Mouse (Mus musculus) forebrain, embryonic 15.5 days (tissue): ENCODE data around the gene C1galt1c1. TPM values are rescaled to one million over a fixed set of nuclear protein-coding genes. Genes with fewer than 3 reads are reported as not detected.

ENCODE experiments used
- ATAC-seq: fragments of 200-750 bp; cut with Nextera tagmentation; replicated peaks from 2 replicates; pipeline ENCODE4 v1.8.0; 2017; ENCODE audit warnings: mild to moderate bottlenecking, moderate TSS enrichment, moderate library complexity
- H3K27ac ChIP-seq: fragments of 300-500 bp; sonication (generic); replicated peaks from 2 replicates; pipeline ENCODE4 v1.5.1; 2015; ENCODE audit warnings: mild to moderate bottlenecking, inconsistent platforms
- H3K27me3 ChIP-seq: fragments of 300-500 bp; sonication (generic); 2 replicates; pipeline ENCODE4 v1.6.1; 2015; ENCODE audit warnings: inconsistent platforms
- H3K36me3 ChIP-seq: fragments of 300-500 bp; sonication (generic); 2 replicates; pipeline ENCODE4 v1.6.1; 2015; ENCODE audit warnings: mild to moderate bottlenecking, inconsistent platforms
- H3K4me1 ChIP-seq: fragments of 300-500 bp; sonication (generic); 2 replicates; pipeline ENCODE4 v1.6.1; 2015; ENCODE audit warnings: inconsistent platforms
- H3K4me2 ChIP-seq: fragments of 300-500 bp; sonication (generic); replicated peaks from 2 replicates; pipeline ENCODE4 v1.6.1; 2015; ENCODE audit warnings: mild to moderate bottlenecking, inconsistent platforms
- H3K4me3 ChIP-seq: fragments of 300-500 bp; sonication (generic); 2 replicates; pipeline ENCODE4 v1.5.1; 2015; ENCODE audit warnings: mild to moderate bottlenecking, inconsistent platforms
- H3K9ac ChIP-seq: fragments of 300-500 bp; sonication (generic); replicated peaks from 2 replicates; pipeline ENCODE4 v1.6.1; 2015; ENCODE audit warnings: mild to moderate bottlenecking, inconsistent platforms
- H3K9me3 ChIP-seq: fragments of 300-500 bp; sonication (generic); 2 replicates; pipeline ENCODE4 v1.6.1; 2016; ENCODE audit warnings: inconsistent platforms
- WGBS: fragments of 180-500 bp; shearing (Covaris S2); methylation state at CpG from one replicate; pipeline ENCODE4 v1.1.7; 2015; ENCODE audit warnings: mixed read lengths; 5-methylcytosine and 5-hydroxymethylcytosine counted together
- polyA plus RNA-seq: library from polyadenylated mRNA; unstranded; fragments of >200 nt; fragmentation: Nextera tagmentation; extraction: Ambion mirVana; gene quantifications from 2 replicates; pipeline ENCODE4 v1.2.1, GENCODE M21; 2015

Gene C1galt1c1
- polyA plus RNA-seq, 1 experiment from 2014 or later = 26.7 TPM

DNA sequence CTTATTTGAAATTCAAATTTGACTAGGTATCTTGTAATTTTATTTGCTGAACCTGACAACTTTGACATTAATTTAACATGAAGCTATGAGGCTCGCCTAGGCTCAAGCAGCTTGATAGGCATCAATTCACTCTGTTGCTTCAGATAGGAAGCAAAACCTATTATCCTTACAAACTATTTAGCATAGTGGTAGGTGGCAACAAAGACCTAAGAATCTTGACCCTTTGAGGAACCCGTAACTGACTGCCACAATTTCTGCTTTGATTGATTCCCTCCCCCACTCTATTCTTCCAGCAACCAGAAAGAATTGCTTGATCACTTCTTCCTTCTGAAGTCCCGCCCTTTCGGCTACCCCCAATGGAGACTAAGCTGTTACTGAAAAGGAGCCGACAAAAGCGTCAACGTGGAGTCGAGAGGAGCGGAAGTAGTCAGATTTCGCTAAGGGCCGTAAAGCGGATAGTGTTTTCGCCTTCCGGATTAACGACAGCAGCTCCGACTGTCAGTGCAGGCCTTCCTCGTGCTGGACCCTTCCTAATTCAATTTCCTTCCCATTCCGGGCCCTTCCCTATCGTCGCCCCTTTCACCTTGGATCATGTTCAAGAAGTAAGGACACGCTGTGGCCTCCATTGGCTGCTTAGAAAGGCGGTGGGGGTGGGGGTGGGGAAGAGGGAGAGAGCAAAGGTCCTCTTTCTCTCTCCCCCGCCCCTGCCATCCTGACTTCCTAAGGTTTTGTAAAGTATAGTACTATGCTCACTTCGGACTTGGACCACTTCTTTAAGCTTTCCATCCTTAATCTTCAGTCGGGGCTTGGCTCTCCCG lies 34.5 kb downstream of the C1galt1c1 start, which contains the start of gene Mcts1:
Gene Mcts1 (plus strand): TSS at position 402 of the 818 bp plus-strand sequence.
- peak; percentile 95 for ATAC-seq
- Histone ChIP-seq H3K4me1 (no peaks in the 10 kb centered on the region), H3K27ac (peak within 1 kb of the TSS; percentile 84), H3K9me3 (no peaks in the 10 kb centered on the region), H3K4me3 (peak within 1 kb of the TSS; percentile 50), H3K27me3 (no peaks in the 10 kb centered on the region), H3K36me3 (no peaks in the 10 kb centered on the region), H3K9ac (peak within 1 kb of the TSS; percentile 59), H3K4me2 (peak within 1 kb of the TSS; percentile 54)
- 14% methylated on average over 26 of the region's 26 CpGs for WGBS

DNA sequence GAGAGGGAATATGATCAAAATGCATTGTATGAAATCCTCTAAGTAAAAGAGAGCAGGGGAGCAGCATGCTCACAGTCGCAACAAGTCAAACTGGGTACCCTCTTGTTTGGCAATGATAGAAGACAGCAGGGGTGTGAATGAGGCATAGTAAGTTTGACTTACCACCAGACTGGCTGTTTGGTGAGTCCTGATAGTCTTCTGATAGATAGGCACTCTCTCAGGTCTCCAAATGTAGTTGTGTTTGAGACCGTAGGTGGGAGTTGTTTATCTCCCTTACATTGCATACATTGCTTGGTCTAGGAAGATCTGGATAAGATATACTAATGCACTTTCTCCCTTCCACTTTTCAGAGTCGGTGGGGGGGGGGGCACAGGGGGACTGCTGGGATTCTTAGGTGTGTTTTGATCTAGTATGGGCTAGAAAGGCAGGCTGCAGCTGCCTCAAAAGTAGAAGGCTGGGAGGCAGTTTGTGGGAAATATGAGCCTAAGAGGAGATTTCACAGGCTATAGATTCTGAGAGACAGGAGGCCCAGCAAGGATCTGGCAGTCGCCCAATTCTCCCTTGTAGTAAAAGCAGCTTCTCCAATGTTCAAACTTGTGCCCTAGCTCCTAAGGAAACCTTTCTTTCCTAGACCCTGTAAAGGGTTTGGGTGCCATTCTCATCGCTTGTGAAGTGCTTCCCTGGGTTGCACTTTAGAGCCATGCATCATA lies 41.6 kb downstream of the C1galt1c1 start:
- 68% methylated on average over 5 of the region's 5 CpGs for WGBS

DNA sequence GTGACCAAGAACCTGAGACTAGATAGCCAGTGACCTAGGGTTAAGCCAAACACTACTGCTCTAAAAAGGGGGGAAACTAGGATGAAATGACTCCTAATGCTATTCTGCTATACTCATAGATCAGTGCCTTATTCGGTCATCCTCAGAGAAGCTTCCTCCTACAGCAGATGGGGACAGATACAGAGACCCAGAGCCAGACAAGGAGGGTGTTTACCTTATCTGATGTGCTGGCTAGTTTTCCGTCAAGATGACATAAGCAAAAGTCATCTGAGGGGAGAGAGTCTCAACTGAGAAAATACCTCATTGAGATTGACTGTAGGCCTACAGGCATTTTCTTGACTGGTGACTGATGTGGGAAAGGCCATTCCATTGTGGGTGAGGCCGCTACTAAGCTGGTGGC lies 43.1 kb downstream of the C1galt1c1 start:
- no peak for ATAC-seq
- 96% methylated on average over 3 of the region's 3 CpGs for WGBS
- no peak overlapping the region for H3K4me2 ChIP-seq

More for the DNA sequence above, 41.6 kb downstream of the C1galt1c1 start:
- Histone ChIP-seq H3K9ac (no peak overlapping the region), H3K4me2 (no peak overlapping the region), H3K9me3 (no peaks in the 10 kb centered on the region), H3K27ac (no peak overlapping the region), H3K27me3 (no peaks in the 10 kb centered on the region), H3K36me3 (no peaks in the 10 kb centered on the region), H3K4me3 (no peak overlapping the region), H3K4me1 (no peaks in the 10 kb centered on the region)
- ATAC-seq = no peak

DNA sequence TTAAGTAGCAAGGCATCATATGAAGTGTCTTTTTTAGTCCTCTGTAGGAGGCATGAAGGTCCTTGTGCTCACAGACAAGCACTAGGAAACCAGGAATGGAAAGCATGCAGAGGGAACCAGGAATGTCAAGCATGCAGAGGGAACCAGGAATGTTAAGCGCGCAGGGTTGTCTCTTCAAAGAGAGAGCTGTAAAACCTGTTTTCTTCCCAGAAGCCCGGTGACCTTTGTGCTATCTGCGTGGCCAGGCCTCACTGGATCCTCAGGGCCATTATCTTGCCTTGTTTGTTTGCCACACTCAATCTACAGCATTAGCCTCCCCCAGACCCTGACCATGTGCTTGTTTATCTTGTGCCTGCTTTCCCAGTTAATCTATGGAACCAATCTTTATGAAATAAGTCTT lies 45.1 kb downstream of the C1galt1c1 start:
- H3K4me3 ChIP-seq = no peak overlapping the region
- H3K9ac ChIP-seq = no peak overlapping the region
- no peak overlapping the region for H3K27ac ChIP-seq
- WGBS = 63% methylated on average over 4 of the region's 4 CpGs
- no peaks in the 10 kb centered on the region for H3K27me3 ChIP-seq
- H3K9me3 ChIP-seq = no peaks in the 10 kb centered on the region
- no peak for ATAC-seq
- no peaks in the 10 kb centered on the region for H3K4me1 ChIP-seq
- no peak overlapping the region for H3K4me2 ChIP-seq
- H3K36me3 ChIP-seq = no peaks in the 10 kb centered on the region

More for the DNA sequence above, 43.1 kb downstream of the C1galt1c1 start:
- Histone ChIP-seq H3K36me3 (no peaks in the 10 kb centered on the region), H3K9me3 (no peaks in the 10 kb centered on the region), H3K4me3 (no peak overlapping the region), H3K27me3 (no peaks in the 10 kb centered on the region), H3K27ac (no peak overlapping the region), H3K4me1 (no peaks in the 10 kb centered on the region), H3K9ac (no peak overlapping the region)

DNA sequence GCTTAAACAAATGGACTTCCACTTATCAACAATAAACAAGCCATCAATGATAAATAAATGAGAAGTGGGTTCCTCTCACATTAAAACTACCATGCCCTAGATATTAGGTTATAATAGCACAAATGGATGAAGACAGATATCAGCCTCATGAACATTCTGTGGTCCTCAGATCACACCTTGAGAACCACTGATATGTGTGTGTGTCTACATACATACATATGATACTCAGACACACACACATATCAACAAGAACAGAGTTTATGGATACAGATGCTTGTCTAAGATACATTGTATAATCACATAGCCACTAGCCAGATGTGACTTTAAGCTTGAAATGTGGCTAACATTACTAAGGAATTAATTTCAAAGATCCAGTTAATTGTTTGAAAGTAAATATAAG lies 51.6 kb downstream of the C1galt1c1 start:
- Histone ChIP-seq H3K4me2 (no peak overlapping the region), H3K4me1 (no peaks in the 10 kb centered on the region), H3K27ac (no peak overlapping the region), H3K36me3 (no peaks in the 10 kb centered on the region), H3K9me3 (no peaks in the 10 kb centered on the region), H3K27me3 (no peaks in the 10 kb centered on the region), H3K9ac (no peak overlapping the region), H3K4me3 (no peak overlapping the region)
- no peak for ATAC-seq

DNA sequence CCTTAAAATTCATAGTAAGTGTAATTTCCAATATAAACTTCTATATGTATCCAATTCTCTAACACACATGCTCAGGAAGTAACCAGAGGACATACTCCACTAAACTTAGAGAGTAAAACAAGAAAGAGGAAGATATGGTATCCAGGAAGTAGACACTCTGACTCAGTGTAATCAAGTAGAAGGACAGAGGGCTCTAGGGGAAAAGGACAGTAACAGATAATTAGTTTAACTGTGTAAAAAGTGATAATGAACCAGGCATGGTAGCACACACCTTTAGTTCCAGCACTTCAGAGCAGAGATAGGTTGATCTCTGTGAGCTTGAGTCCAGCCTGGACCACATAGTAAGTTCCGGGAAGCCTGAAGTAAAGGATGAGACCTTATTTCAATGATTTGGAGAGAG lies 53.7 kb downstream of the C1galt1c1 start:
- WGBS = 91% methylated on average over 1 of the region's 1 CpGs
- Histone ChIP-seq H3K27me3 (no peaks in the 10 kb centered on the region), H3K36me3 (no peaks in the 10 kb centered on the region), H3K4me3 (no peak overlapping the region), H3K9ac (no peak overlapping the region), H3K4me1 (no peaks in the 10 kb centered on the region), H3K27ac (no peak overlapping the region), H3K9me3 (no peaks in the 10 kb centered on the region), H3K4me2 (no peak overlapping the region)
- no peak for ATAC-seq

Other genes starting within 250 kb of the C1galt1c1 start
- 47.1 and 48.1 TPM in 2 replicates for gene Lamp2, start 178.6 kb downstream of the C1galt1c1 start, polyA plus RNA-seq
- gene Cul4b, start 58.9 kb downstream of the C1galt1c1 start, polyA plus RNA-seq = 18.1 and 18.5 TPM in 2 replicates
- gene Mcts1, start 34.5 kb downstream of the C1galt1c1 start, polyA plus RNA-seq = 147 and 152 TPM in 2 replicates
- gene 6030498E09Rik, start 137.6 kb upstream of the C1galt1c1 start, polyA plus RNA-seq = 0.24 TPM in 1 of 2 replicates, not detected in the other